Mouse (Mus musculus) ES-E14 (cell line): Measurements from ENCODE around the gene Ptprt. TPM values are rescaled to one million over a fixed set of nuclear protein-coding genes. Genes with fewer than 3 reads are reported as not detected.

ENCODE experiments used
- DNase-seq: peaks from one replicate; pipeline ENCODE4 v3.0.0-alpha.2; 2013; ENCODE audit warnings: low read depth, low spot score
- H3K27ac ChIP-seq: 2 replicates; pipeline ENCODE4 v1.5.1; 2012; ENCODE audit warnings: low read depth, mild to moderate bottlenecking, low read length, moderate library complexity, mixed read lengths; ENCODE audit not compliant: poor library complexity, insufficient read depth, severe bottlenecking
- H3K36me3 ChIP-seq: 2 replicates; pipeline ENCODE4 v1.6.1; 2012; ENCODE audit warnings: mild to moderate bottlenecking, low read length, moderate library complexity, mixed read lengths; ENCODE audit not compliant: control insufficient read depth, poor library complexity, insufficient read depth, severe bottlenecking
- H3K4me1 ChIP-seq, 2 experiments: fragments of 150-350 bp in 1 of 2; sonication (generic) in 1 of 2; 2 replicates each; pipeline ENCODE4 v1.6.1; 2012; ENCODE audit warnings: low read length in 2 of 2, mild to moderate bottlenecking in 1 of 2, mixed read lengths in 1 of 2; ENCODE audit not compliant: control insufficient read depth in 2 of 2, insufficient read depth in 2 of 2, poor library complexity in 1 of 2
- H3K4me3 ChIP-seq, 2 experiments: fragments of 150-350 bp in 1 of 2; sonication (generic) in 1 of 2; 2 replicates each; pipeline ENCODE4 v1.5.1; 2012; ENCODE audit warnings: low read length in 2 of 2, low read depth in 1 of 2, mild to moderate bottlenecking in 1 of 2, mixed read lengths in 1 of 2; ENCODE audit not compliant: insufficient read depth in 1 of 2, poor library complexity in 1 of 2, severe bottlenecking in 1 of 2
- H3K9ac ChIP-seq: 2 replicates; pipeline ENCODE4 v1.6.1; 2012; ENCODE audit warnings: low read depth, mild to moderate bottlenecking, low read length, mixed read lengths; ENCODE audit not compliant: poor library complexity, insufficient read depth, severe bottlenecking
- H3K9me3 ChIP-seq: fragments of 150-350 bp; sonication (generic); 2 replicates; pipeline ENCODE4 v1.6.1; 2012; ENCODE audit warnings: low read depth, mild to moderate bottlenecking, low read length; ENCODE audit not compliant: control insufficient read depth, insufficient read depth
- CHD2 ChIP-seq: IDR thresholded peaks from 2 replicates; pipeline ENCODE4 v1.6.1; 2014; ENCODE audit warnings: mild to moderate bottlenecking, low read depth, low read length, inconsistent platforms
- HCFC1 ChIP-seq: IDR thresholded peaks from 2 replicates; pipeline ENCODE4 v1.6.1; 2012; ENCODE audit warnings: low read length, inconsistent platforms, borderline replicate concordance; ENCODE audit not compliant: insufficient read depth
- MAFK ChIP-seq: IDR thresholded peaks from 2 replicates; pipeline ENCODE4 v1.6.1; 2014; ENCODE audit warnings: mild to moderate bottlenecking, low read depth, low read length, inconsistent platforms; ENCODE audit not compliant: insufficient read depth
- ZC3H11A ChIP-seq: IDR thresholded peaks from 2 replicates; pipeline ENCODE4 v1.6.1; 2012; ENCODE audit warnings: low read depth, mild to moderate bottlenecking, inconsistent platforms, low read length, borderline replicate concordance
- ZNF384 ChIP-seq: IDR thresholded peaks from 2 replicates; pipeline ENCODE4 v1.6.1; 2012; ENCODE audit warnings: low read depth, low read length, inconsistent platforms
- in situ Hi-C, 2 experiments: fragments of 600-800 bp; cut with MboI; formaldehyde crosslinking; loops; one replicate each; pipeline ENCODE4 v1.15.1; 2025; ENCODE audit warnings: low sequenced_read_pairs in 2 of 2, inconsistent platforms in 1 of 2; ENCODE audit not compliant: unreplicated experiment in 2 of 2
- total RNA-seq: library from RNA; depleted of rRNA; stranded (reverse); fragments of 300-350 nt; gene quantifications from 2 replicates; pipeline ENCODE4 v1.2.3, GENCODE M21; 2012

The Ptprt gene
- total RNA-seq, 1 experiment, result 0.40 TPM

DNA sequence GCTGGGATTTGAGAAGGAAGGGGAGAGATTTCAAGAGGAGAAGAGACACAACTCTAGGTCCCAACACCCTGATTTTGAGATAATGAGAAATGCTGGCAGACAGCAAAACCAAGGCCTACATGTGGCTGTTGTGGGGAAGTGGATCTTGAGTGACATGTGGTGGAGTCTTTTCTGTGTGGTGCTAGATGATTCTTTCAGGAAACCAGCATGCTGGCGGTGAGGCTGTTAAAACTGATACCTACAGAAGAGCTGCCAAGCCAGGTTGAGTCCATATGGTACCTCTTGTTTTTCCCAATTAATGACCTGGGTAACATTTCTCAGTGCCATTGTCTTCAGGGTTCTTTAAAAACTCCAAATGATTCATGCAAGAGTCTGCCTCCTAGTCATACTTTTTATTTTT, 531.1 kb downstream of the Ptprt start:
- H3K4me1 ChIP-seq, result no peaks in the 10 kb centered on the region
- H3K9me3 ChIP-seq, result no peaks in the 10 kb centered on the region
- no peak for TF ChIP-seq ZC3H11A
- no peak for TF ChIP-seq HCFC1
- no peak for TF ChIP-seq CHD2
- TF ChIP-seq MAFK, result no peak
- TF ChIP-seq ZNF384, result no peak
- in situ Hi-C loops, result no loop called here
- no peak overlapping the region for H3K27ac ChIP-seq
- no peak for DNase-seq
- H3K9ac ChIP-seq, result no peak overlapping the region
- H3K36me3 ChIP-seq, result no peaks in the 10 kb centered on the region
- no peak overlapping the region for H3K4me3 ChIP-seq

- TF ChIP-seq CHD2 (no peak), MAFK (no peak), ZC3H11A (no peak), ZNF384 (no peak), HCFC1 (no peak)
- no peaks in the 10 kb centered on the region for H3K4me1 ChIP-seq
- H3K9ac ChIP-seq, result no peak overlapping the region
- in situ Hi-C loops, result no loop called here
- H3K9me3 ChIP-seq, result no peaks in the 10 kb centered on the region
- no peak overlapping the region for H3K27ac ChIP-seq
- no peak for DNase-seq
- H3K4me3 ChIP-seq, result no peak overlapping the region
- H3K36me3 ChIP-seq, result no peaks in the 10 kb centered on the region
Observed at GRCm38 (mm10) chr2:162118041-162118440, 542.9 kb downstream of the Ptprt start.

GRCm38 (mm10) chr2:162082391-162082790, 578.6 kb downstream of the Ptprt start:
- Histone ChIP-seq H3K4me3 (no peak overlapping the region), H3K9me3 (no peaks in the 10 kb centered on the region), H3K9ac (no peak overlapping the region), H3K36me3 (no peaks in the 10 kb centered on the region), H3K4me1 (no peaks in the 10 kb centered on the region), H3K27ac (no peak overlapping the region)
- no peak for DNase-seq
- TF ChIP-seq CHD2 (no peak), MAFK (no peak), ZNF384 (no peak)
- in situ Hi-C loops, result no loop called here

GRCm38 (mm10) chr2:162080717-162081398, 580.1 kb downstream of the Ptprt start:
- no peak for DNase-seq
- no peaks in the 10 kb centered on the region for H3K36me3 ChIP-seq
- H3K9ac ChIP-seq, result no peak overlapping the region
- no peak overlapping the region for H3K27ac ChIP-seq
- no peak overlapping the region for H3K4me3 ChIP-seq
- TF ChIP-seq ZNF384 (no peak), MAFK (no peak), CHD2 (no peak), HCFC1 (no peak), ZC3H11A (no peak)
- H3K4me1 ChIP-seq, result no peaks in the 10 kb centered on the region
- H3K9me3 ChIP-seq, result no peaks in the 10 kb centered on the region
- in situ Hi-C loops, result no loop called here
